Mouse (Mus musculus) left cerebral cortex, postnatal 14 days (tissue): ENCODE data around the gene Ddc. TPM values are rescaled to one million over a fixed set of nuclear protein-coding genes. Genes with fewer than 3 reads are reported as not detected.

Source experiments
- DNase-seq, 2 experiments: peaks; one replicate each; pipeline ENCODE4 v3.0.0; 2021 to 2022; ENCODE audit warnings: low spot score in 2 of 2, mixed read lengths in 1 of 2
- intact Hi-C: fragments of 180-260 bp; cut with DNase I; formaldehyde crosslinking; loops from one replicate; pipeline ENCODE4 v1.15.1; 2025
- total RNA-seq, 2 experiments: library from RNA; stranded (reverse); gene quantifications; 2 replicates each; pipeline ENCODE4 v1.2.3; 2021

Ddc gene
- total RNA-seq, 2 experiments from 2014 or later, result 5.1 to 5.4 TPM

DNA sequence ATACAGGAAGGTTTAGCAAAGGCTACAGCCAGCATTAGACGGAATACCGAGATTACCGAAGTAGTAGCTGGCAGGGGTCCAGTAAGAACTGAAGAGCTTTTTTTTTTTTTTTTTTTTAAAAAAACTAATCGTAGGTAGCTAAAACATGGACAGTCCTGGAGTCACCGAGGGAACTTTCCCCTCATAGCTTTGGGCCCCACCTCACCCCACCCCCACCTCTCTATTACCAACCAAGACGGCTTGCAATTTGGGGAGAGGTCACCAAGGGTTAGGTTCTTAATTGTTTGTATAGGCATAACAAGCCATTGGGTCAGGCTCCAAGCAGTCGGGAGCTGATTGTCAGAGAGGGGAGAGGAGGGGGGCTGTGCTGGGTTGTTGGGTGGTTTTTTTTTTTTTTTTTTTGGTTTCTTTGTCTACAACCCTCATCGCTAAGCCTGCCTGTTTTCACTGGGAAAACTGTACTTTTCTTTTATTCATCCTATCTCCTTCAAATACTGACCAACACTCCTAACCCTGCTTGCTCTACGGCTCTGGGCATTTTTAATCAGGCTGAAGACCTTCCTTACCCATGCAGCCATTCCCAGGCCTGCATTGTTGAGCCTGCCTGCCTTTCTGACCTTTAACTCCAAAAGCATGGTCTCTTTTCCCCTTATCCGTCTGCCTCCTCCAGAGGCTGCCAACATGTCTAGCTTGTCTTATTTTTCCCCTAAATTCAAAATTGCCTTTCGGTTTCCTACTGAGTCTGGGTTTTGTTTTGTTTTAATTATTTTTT, 88.4 kb downstream of the Ddc start:
- intact Hi-C loops, result loop anchor here (5.0 kb wide), 1 partner anchor 733 kb away; no protein-coding TSS in a partner anchor
- DNase-seq, result no peak

DNA sequence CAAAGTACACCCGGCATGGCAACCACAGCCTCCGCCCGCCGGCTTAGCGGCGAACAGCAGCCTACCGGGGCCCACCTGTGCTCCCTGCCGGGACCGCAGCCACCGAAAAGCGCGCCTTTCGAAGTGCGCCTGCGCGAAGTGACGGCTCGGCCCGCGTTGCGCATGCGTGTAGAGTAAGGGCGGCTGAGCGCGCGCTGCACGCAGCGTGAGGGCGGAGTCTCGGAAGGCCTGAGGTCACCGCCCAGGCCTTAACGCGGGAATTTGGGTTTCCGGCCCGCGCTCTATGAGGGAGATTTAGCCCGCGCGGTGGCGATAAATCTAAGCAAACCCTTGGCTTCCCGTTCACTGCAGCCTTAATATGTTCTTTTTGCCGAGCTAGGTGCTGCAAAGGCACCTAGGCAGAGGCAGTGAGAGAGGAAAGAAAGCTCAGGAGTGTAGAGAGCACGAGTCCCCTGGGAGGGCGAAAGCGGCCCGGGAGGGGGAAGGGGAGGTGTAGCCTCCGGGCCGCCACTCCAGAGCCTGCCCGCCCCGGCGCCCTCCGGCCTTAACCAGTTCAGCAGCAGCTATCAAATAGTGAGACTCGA, 89.0 kb downstream of the Ddc start, which contains the start of gene Fignl1:
TSS of gene Fignl1 (minus strand) at position 143 of the 584 bp plus-strand sequence.
- intact Hi-C loops, result no loop called here

DNA sequence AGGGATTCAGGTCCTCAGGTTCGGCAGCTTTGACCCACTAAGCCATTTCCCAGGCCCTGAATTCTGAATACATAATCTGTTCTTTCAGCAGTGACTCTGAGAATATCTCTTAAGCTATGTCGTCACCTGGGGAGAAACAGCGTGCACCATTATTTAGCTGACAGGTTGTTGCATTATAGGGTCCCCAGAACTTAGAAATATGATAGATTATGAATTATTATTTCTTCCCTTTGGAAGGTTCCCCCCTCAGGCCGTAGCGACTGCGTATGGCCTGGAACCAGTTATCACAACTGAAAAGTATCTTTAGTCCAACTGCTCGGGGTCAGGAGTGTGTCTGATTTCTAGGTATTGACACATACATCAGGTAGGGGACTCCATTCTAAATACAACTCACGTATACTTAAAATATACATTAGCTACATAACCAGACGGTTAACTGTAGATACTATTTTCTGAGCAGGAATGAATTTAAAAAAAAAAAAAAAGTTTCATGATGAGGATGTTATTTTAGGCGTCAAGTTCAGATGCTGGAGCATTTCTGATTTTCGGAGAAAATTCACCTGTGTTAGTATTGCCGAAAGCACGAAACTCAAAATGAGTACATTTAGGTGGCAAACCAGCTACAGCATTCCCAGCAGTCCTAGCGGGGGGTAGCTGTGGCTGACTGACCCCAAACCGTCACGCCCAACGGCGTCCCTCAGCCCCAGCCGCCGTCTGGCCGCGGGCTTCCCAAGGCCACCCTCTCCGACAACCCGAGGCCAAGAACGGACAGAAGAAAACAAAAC, 89.7 kb downstream of the Ddc start:
- intact Hi-C loops, result no loop called here
- DNase-seq, result no peak

More for the DNA sequence above, 89.0 kb downstream of the Ddc start, which contains the start of gene Fignl1:
- peak; percentile 93 to 96 for DNase-seq

DNA sequence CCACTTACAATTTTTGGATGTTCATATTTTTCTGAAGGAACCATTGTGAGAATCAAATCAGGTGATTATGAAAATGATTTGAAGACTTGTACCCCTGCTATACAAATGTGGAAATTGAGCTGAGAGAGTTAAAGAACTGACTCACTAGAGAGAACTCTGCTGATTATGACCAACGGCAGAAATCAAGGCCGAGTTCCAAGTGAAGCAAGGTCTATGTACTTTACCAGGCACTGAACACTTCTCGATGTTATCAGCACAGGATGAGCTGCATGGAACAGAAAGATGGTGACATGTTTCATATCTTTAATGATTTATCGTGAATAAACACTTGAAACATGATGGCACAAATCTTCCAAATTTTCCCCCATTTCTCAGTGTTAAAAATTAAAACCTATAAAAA, 92.0 kb downstream of the Ddc start:
- no peak for DNase-seq
- intact Hi-C loops, result no loop called here

DNA sequence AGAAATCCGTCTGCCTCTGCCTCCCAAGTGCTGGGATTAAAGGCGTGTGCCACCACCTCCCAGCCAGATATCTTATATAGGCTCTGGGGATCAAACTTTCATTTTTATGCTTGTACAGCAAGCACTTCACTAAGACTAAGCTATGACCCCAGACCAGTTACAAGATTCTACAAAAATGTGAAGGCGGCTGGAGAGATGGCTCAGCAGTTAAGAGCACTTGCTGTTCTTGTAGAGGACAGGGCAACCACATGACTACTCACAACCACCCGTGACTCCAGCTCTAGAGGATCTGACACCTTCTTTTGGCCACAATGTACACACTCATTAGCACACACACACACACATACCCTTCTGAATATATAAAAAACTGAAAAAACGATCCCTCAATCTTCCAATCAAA, 93.5 kb downstream of the Ddc start:
- intact Hi-C loops, result no loop called here
- DNase-seq, result no peak

DNA sequence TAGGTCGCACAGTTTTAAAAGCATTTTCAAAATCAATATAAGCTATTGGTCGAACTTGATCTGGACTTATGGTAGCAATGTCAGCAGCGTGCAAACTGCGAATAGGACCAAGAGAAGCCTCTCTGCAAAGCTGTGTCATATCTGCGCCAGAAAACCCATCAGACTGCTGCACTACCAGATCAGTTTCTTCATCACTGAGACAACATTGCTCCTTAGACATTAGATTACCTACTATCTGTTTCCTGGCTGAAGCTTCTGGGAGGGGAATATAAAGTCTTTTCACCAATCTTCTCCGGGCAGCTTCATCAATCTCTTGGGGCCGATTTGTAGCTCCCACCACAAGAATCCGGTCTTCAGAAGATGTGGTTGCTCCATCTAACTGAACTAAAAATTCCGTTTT, 96.9 kb downstream of the Ddc start:
- intact Hi-C loops, result no loop called here
- DNase-seq, result no peak

DNA sequence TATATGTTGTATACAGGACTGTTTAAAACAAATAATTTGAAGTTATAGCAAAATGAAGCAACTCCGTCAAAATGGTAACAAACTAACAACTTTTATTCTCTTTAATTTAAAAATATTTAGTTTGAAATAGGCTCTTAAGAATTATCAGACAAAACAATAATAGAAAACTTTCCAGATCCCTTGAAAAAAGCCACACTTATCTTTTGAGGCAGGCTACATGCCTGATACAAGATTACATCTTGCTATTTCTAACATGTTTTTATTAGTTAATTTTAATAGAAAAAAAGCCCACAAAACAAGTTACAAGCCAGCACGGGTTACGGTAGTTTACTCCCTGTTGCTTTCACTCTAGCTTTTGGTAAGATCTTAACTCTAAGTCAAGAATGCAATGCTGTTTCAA, 97.6 kb downstream of the Ddc start:
- no peak for DNase-seq
- intact Hi-C loops, result no loop called here

DNA sequence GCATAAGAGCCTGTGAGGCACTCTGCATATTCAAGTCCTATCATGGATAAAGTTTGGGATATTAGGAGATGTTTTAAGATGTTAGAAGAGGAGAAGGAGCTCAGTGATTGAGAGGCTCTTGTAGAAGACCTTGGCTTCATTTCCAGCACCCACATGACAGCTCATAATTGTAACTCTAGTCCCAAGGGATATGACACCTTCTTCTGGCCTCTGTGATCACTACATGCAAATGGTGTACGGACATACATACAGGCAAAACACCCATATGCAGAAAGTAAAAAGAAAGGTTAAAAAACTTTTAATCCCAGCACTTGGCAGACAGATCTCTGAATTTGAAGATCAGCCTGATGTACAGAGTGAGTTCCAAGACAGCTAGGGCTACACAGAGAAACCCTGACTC, 99.3 kb downstream of the Ddc start:
- DNase-seq, result no peak
- intact Hi-C loops, result no loop called here

DNA sequence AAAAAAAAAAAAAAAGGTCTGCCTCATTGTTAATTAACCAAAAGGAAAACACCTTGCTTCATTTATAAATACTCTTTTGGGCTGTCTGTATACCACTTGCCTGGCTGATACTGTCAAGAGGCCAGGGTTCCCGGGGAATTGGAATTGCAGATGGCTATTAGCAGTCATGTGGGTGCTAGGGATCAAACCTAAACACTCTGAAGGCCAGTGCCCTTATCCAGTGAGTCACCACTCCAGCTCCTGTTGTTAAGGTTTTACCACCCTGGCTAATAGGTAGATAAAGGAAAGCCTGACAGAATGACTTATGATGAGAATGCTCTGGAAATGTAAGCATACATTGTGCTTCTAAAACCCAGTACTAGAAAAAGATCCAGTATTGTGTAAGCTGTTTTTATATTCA, 103.3 kb downstream of the Ddc start:
- DNase-seq, result no peak
- intact Hi-C loops, result no loop called here

DNA sequence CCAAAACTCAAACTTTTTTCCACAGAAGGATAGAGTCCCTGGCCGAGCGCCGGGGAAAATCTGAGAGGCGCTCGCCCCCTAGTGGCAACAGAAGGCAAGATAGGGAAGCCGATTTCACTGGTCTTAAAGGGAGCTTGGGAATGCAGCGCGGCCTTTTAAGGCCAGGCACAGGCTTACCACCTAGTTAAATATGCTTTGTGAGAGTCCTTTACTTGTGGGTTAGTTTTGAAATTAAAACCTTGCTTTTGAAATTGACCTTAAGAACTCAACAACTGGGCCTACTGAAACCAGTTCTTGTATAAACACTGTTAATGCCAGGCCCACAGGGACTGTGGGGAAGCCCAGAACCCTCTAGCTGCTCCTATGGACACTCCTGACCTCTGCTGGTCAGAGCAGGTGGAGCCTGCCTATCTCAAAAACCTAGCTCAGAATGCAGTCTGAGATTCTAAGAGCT, 109.4 kb downstream of the Ddc start:
- DNase-seq, result peak; percentile 71 to 83
- intact Hi-C loops, result loop anchor here (1.0 to 2.0 kb wide), 3 partner anchors 231 to 326 kb away; partner anchors contain the start of genes Spata48 and Zpbp

DNA sequence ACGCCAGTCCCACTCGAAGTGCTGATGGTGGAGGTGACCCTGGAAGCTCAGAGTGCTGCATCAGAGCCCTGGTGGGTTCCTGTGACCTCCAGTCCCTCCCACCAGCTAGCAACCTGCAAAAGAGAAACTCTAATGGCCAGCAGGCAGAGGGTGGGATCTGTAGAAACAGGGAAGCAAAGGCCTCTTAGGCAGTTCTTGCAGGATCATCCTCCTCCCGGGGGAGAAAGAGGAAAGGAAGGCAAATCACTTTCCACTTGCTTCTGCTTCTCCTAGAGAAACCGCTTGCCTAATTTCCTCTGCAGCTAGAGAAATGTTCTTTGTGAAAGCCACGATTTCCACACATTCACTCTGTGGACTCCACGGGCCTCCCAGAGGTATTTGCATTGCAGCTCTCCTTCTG, 112.5 kb downstream of the Ddc start:
- intact Hi-C loops, result no loop called here
- DNase-seq, result no peak

DNA sequence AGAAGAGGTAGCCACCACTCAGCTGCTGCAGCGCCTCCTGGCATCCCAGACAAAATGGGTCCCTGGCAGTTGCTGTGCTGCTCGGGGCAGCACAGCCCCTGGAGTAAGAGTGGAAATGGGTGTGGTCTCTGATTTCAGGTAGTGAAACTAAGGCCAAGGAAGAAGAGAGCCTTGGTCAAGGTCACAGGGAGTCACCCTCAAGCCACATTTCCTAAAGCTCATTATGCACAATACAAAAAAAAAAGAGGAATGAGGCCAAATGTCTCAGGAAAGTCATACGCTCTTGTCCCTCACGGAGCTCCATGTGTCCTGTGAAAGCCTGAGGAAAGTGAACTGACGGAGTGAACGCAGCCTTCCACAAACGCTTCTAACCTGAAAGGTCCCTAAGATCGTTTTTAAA, 116.2 kb downstream of the Ddc start:
- intact Hi-C loops, result no loop called here
- no peak for DNase-seq

DNA sequence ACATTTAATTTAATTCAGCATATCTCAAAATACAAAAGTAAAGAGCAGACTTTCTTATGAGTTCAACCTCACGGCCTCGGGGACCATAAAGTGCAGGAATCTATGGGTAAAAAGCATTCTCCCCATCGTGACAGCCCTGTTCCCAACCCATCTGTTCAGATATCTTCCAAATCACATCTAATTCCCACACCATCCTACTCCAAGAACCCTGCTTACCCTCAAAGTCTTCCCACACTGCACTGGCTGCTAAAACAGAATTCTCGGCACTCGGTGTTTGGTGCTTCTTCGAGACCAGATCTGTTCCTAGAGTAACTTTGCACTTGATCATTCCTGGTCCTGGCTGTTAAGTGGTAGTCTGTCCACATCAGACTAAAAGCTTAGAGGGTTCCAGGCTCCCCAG, 119.6 kb downstream of the Ddc start:
- intact Hi-C loops, result no loop called here
- DNase-seq, result peak; percentile 7 to 13

DNA sequence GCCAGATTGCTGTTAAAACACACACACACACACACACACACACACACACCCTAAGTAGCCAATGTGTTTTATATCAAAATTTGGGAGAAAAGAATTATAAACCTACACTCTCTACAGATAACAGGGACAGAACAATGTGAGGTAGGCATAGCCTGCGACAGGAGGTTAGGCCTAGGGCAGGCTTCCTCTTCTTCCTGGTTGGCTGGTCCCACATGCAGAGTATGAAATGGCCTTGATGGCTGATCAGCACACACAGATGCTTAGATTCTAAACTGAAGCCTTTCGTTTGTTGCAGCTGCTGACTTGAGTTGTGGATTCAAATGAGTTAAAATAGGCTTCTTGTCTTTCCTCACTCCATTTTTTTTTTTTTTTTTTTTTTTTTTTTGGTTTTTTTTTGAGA, 120.1 kb downstream of the Ddc start:
- intact Hi-C loops, result no loop called here
- DNase-seq, result no peak

DNA sequence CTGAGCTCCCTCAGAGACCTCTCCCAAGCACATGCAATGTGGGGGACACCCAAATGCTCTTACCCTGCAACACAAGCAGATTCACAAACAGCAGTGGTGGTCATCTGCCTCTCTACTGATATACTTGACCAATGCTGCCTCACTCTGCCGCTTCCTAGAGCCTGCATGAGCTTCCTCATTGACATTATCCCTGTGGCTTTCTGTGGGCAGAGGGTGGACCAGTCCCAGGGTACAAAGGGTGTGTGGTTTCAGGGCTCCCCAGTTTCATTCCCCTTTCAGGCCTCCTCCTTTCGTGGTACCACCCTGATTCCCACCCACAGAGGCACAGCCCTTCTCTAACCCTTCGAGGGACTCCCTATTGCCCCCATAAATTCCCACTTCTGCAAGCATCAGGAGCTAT, 120.7 kb downstream of the Ddc start:
- no peak for DNase-seq
- intact Hi-C loops, result no loop called here

DNA sequence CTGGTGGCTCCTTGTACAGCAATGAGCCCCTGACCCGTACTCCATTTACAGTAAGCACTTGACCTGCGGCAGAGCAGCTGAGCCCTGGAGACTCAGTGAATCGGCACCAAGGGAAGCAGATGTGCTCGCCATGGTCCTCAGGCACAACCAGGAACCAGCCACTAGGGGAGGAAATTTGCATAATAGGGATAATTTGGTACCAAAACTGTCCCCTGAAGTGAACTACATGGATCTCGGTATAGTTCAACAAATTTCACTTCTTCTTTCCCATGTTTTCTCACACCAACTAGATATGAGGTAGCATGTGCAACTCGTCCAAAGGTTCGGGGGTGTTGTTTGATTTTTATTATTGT, 121.1 kb downstream of the Ddc start:
- DNase-seq, result no peak
- intact Hi-C loops, result no loop called here

DNA sequence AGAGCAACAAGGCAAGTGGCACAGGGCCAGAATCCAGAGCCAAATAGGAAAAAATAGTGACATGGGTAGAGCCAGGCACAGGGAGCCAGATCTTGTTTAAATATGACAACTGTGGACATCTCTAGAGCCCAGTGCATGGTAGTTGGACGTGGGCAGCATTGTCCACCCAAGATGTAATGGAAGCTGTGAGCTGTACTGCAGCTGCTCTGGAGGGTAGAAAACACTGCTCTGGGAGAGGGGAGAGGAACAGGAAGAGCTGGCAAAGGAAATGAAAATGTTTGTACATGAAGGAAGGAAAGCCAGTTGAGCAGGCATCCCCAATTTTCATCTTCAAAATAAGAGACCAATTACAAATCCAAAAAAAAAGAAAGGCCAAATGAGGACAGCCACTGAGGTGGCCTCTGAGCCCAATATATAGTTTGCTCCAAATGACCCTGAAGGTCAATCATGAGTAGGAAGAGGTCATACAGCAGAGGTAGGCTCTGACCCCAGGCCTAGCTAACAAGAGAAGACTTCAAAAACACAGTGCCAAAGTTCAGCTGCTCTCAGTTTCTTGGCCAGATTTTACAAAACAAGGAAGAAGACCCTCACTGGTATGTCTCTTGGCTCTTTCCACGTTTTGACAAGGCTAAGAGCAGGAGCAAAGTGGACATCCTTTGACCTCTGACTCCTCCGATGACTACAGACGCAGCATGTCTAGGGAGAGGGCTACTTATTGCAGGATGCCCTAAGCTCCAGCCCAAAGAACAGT, 121.7 kb downstream of the Ddc start:
- DNase-seq, result no peak
- intact Hi-C loops, result no loop called here

DNA sequence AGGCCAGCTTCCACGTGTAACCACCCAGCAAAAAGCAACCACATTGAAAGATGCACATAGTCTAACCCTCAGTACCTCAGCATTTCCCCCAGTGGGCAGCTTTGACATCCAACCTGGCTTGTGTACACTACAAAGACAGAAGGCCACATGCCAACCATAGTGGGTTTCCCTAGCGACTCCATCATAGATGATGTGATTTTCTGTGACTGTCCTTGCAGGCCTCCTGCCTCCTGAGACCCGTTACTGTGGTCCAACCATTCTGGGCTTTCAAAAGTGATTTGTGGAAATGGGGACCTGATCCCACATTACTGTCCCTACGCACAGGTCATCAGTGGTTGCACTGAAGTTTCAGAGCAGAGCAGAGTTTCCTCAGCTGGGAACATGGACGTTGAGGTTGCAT, 123.1 kb downstream of the Ddc start:
- no peak for DNase-seq
- intact Hi-C loops, result no loop called here

DNA sequence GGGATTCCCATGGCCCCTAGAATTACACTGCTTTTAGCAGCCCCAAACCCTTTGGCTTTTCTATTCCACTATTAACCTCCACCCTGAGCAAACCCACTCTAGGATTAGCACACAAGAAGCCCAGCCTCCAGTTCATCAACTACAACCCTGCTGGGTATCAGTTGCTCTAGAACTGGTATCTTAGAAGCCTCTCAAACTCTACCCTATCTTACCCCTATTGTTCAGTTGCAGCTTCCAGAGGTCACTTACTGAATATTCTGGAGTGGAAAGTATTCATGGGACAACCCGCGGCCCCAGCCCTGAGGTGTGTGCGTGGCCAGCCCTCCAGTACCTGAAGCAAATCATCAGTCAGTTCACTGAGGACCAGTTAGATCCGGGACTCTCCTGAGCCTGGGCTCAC, 123.6 kb downstream of the Ddc start:
- DNase-seq, result no peak
- intact Hi-C loops, result no loop called here

DNA sequence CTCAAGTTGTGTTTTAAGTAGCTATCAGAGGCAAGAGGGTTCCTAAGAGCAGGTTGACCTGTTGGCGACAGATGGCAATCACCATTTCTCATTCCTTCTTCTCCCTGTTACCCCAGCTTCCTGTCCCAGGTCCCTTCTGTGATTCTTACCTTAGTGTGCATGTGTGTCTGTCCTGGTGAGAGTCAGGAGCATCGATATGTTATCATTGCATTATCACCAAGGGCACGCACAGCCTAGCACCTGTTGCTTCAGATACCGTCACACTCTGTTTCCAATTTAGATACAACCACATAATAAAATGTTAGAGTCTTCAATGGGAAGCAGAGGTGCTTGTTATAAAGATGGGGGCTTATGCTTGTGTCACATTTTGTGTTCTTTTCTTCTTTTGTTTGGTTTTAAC, 125.7 kb downstream of the Ddc start:
- intact Hi-C loops, result no loop called here
- no peak for DNase-seq
